Mouse (Mus musculus): Measurements from ENCODE around the gene Gclc. TPM values are rescaled to one million over a fixed set of nuclear protein-coding genes. Genes with fewer than 3 reads are reported as not detected.
A peak's percentile ranks its signal among the peaks of the same experiment; 100 is the strongest.

Gclc gene
- polyA plus RNA-seq, 1 experiment from 2014 or later = 17.5 TPM

- Histone ChIP-seq H3K27ac (0 out of 2 replicates have a peak overlapping the region, but pooled peaks have one; percentile 21), H3K27me3 (no peaks in the 10 kb centered on the region), H3K9ac (no peak overlapping the region), H3K4me2 (peak overlapping the region; percentile 15), H3K4me3 (no peak overlapping the region), H3K9me3 (replicated peaks) (no peaks in the 10 kb centered on the region), H3K4me1 (peaks cover 17% of the 10 kb centered on the region), H3K36me3 (ENCODE audit: poor library complexity, severe bottlenecking) (peaks cover 19% of the 10 kb centered on the region)
- WGBS = 26% methylated on average over 10 of the region's 10 CpGs
- ATAC-seq = peak; percentile 65
Measured at GRCm38 (mm10) chr9:77771765-77772383, 17.5 kb downstream of the Gclc start.

GRCm38 (mm10) chr9:77776720-77777515, 22.6 kb downstream of the Gclc start:
- 32% methylated on average over 7 of the region's 7 CpGs for WGBS
- no peak for ATAC-seq

GRCm38 (mm10) chr9:77777622-77778021, 23.3 kb downstream of the Gclc start:
- H3K9ac ChIP-seq = no peak overlapping the region
- H3K4me2 ChIP-seq = no peak overlapping the region
- ATAC-seq = no peak
- 90% methylated on average over 5 of the region's 5 CpGs for WGBS
- peaks cover 52% of the 10 kb centered on the region for H3K36me3 ChIP-seq (ENCODE audit: poor library complexity, severe bottlenecking)
- H3K27ac ChIP-seq = no peak overlapping the region
- H3K27me3 ChIP-seq = no peaks in the 10 kb centered on the region
- H3K9me3 ChIP-seq (replicated peaks) = no peaks in the 10 kb centered on the region
- H3K4me1 ChIP-seq = no peaks in the 10 kb centered on the region
- H3K4me3 ChIP-seq = no peak overlapping the region

More at GRCm38 (mm10) chr9:77776720-77777515, 22.6 kb downstream of the Gclc start:
- Histone ChIP-seq H3K4me1 (peaks cover 2% of the 10 kb centered on the region; the same call in 1 of the 2 replicates), H3K4me2 (no peak overlapping the region), H3K4me3 (no peak overlapping the region), H3K9me3 (replicated peaks) (no peaks in the 10 kb centered on the region), H3K9ac (no peak overlapping the region), H3K27ac (no peak overlapping the region), H3K36me3 (ENCODE audit: poor library complexity, severe bottlenecking) (peaks cover 47% of the 10 kb centered on the region), H3K27me3 (no peaks in the 10 kb centered on the region)

- ATAC-seq = no peak
- no peak overlapping the region for H3K9ac ChIP-seq
- no peaks in the 10 kb centered on the region for H3K27me3 ChIP-seq
- no peaks in the 10 kb centered on the region for H3K9me3 ChIP-seq (replicated peaks)
- H3K4me3 ChIP-seq = no peak overlapping the region
- no peak overlapping the region for H3K27ac ChIP-seq
- no peaks in the 10 kb centered on the region for H3K4me1 ChIP-seq
- WGBS = 94% methylated on average over 4 of the region's 4 CpGs
- H3K4me2 ChIP-seq = no peak overlapping the region
- peaks cover 65% of the 10 kb centered on the region for H3K36me3 ChIP-seq (ENCODE audit: poor library complexity, severe bottlenecking)
Measured at GRCm38 (mm10) chr9:77779711-77780110, 25.4 kb downstream of the Gclc start.

- ATAC-seq = no peak
- H3K27me3 ChIP-seq = no peaks in the 10 kb centered on the region
- H3K4me3 ChIP-seq = no peak overlapping the region
- no peak overlapping the region for H3K27ac ChIP-seq
- H3K9me3 ChIP-seq (replicated peaks) = no peaks in the 10 kb centered on the region
- H3K9ac ChIP-seq = no peak overlapping the region
- no peak overlapping the region for H3K4me2 ChIP-seq
- no peaks in the 10 kb centered on the region for H3K4me1 ChIP-seq
- peaks cover 72% of the 10 kb centered on the region for H3K36me3 ChIP-seq (ENCODE audit: poor library complexity, severe bottlenecking)
- 51% methylated on average over 5 of the region's 5 CpGs for WGBS
Measured at GRCm38 (mm10) chr9:77781453-77782163, 27.3 kb downstream of the Gclc start.

GRCm38 (mm10) chr9:77782201-77782600, 27.9 kb downstream of the Gclc start:
- ATAC-seq = no peak
- Histone ChIP-seq H3K4me3 (no peak overlapping the region), H3K9ac (no peak overlapping the region), H3K4me1 (no peaks in the 10 kb centered on the region), H3K27me3 (no peaks in the 10 kb centered on the region), H3K27ac (no peak overlapping the region), H3K4me2 (no peak overlapping the region), H3K36me3 (ENCODE audit: poor library complexity, severe bottlenecking) (peaks cover 76% of the 10 kb centered on the region), H3K9me3 (replicated peaks) (no peaks in the 10 kb centered on the region)
- WGBS = 78% methylated on average over 4 of the region's 4 CpGs

GRCm38 (mm10) chr9:77783006-77783405, 28.7 kb downstream of the Gclc start:
- no peak overlapping the region for H3K9ac ChIP-seq
- H3K4me3 ChIP-seq = no peak overlapping the region
- H3K36me3 ChIP-seq (ENCODE audit: poor library complexity, severe bottlenecking) = peaks cover 76% of the 10 kb centered on the region
- H3K4me2 ChIP-seq = no peak overlapping the region
- no peak overlapping the region for H3K27ac ChIP-seq
- H3K4me1 ChIP-seq = no peaks in the 10 kb centered on the region
- no peaks in the 10 kb centered on the region for H3K27me3 ChIP-seq
- WGBS = 89% methylated on average over 13 of the region's 13 CpGs
- no peak for ATAC-seq
- no peaks in the 10 kb centered on the region for H3K9me3 ChIP-seq (replicated peaks)

- peaks cover 66% of the 10 kb centered on the region for H3K36me3 ChIP-seq (ENCODE audit: poor library complexity, severe bottlenecking)
- 93% methylated on average over 8 of the region's 8 CpGs for WGBS
Measured at GRCm38 (mm10) chr9:77785466-77785865, 31.1 kb downstream of the Gclc start.

GRCm38 (mm10) chr9:77787936-77788335, 33.6 kb downstream of the Gclc start:
- Histone ChIP-seq H3K9me3 (replicated peaks) (no peaks in the 10 kb centered on the region), H3K27ac (no peak overlapping the region), H3K9ac (no peak overlapping the region), H3K4me2 (no peak overlapping the region), H3K4me1 (peaks cover 6% of the 10 kb centered on the region; the same call in 1 of the 2 replicates), H3K4me3 (no peak overlapping the region), H3K36me3 (ENCODE audit: poor library complexity, severe bottlenecking) (peaks cover 74% of the 10 kb centered on the region), H3K27me3 (no peaks in the 10 kb centered on the region)
- 91% methylated on average over 7 of the region's 7 CpGs for WGBS
- no peak for ATAC-seq

More at GRCm38 (mm10) chr9:77785466-77785865, 31.1 kb downstream of the Gclc start:
- no peak for ATAC-seq
- Histone ChIP-seq H3K4me1 (peaks cover 6% of the 10 kb centered on the region; the same call in 1 of the 2 replicates), H3K27ac (no peak overlapping the region), H3K4me3 (no peak overlapping the region), H3K27me3 (no peaks in the 10 kb centered on the region), H3K9me3 (replicated peaks) (no peaks in the 10 kb centered on the region), H3K9ac (no peak overlapping the region), H3K4me2 (no peak overlapping the region)

GRCm38 (mm10) chr9:77789615-77790348, 35.4 kb downstream of the Gclc start:
- Histone ChIP-seq H3K27ac (0 out of 2 replicates have a peak overlapping the region, but pooled peaks have one; percentile 21), H3K9ac (no peak overlapping the region), H3K4me2 (no peak overlapping the region), H3K4me1 (peaks cover 6% of the 10 kb centered on the region; the same call in 1 of the 2 replicates), H3K27me3 (no peaks in the 10 kb centered on the region), H3K36me3 (ENCODE audit: poor library complexity, severe bottlenecking) (peaks cover 76% of the 10 kb centered on the region), H3K9me3 (replicated peaks) (no peaks in the 10 kb centered on the region), H3K4me3 (no peak overlapping the region)
- ATAC-seq = peak; percentile 95
- WGBS = 67% methylated on average over 12 of the region's 12 CpGs

GRCm38 (mm10) chr9:77793838-77794237, 39.5 kb downstream of the Gclc start:
- Histone ChIP-seq H3K4me1 (peaks cover 6% of the 10 kb centered on the region; the same call in 1 of the 2 replicates), H3K4me3 (no peak overlapping the region), H3K27ac (no peak overlapping the region), H3K4me2 (no peak overlapping the region), H3K36me3 (ENCODE audit: poor library complexity, severe bottlenecking) (peaks cover 43% of the 10 kb centered on the region), H3K9ac (no peak overlapping the region), H3K9me3 (replicated peaks) (no peaks in the 10 kb centered on the region), H3K27me3 (no peaks in the 10 kb centered on the region)
- no peak for ATAC-seq
- WGBS = 51% methylated on average over 3 of the region's 3 CpGs

Measured in forebrain, embryonic 13.5 days (tissue).